Mouse (Mus musculus) heart, postnatal 0 days (tissue): ENCODE measurements around the gene Ptpn13.

ENCODE experiments used
- CTCF ChIP-seq: IDR thresholded peaks from 2 replicates; pipeline ENCODE4 v1.5.1; 2016; ENCODE audit warnings: antibody characterized with exemption, control low read depth, low read depth
- EP300 ChIP-seq: IDR thresholded peaks from 2 replicates; pipeline ENCODE4 v1.6.1; 2016; ENCODE audit warnings: antibody characterized with exemption, low read depth

GRCm38 (mm10) chr5:103497061-103497460, 72.1 kb downstream of the Ptpn13 start:
- TF ChIP-seq CTCF (no peak), EP300 (no peak)
